Mouse (Mus musculus) MEL (cell line): Measurements from ENCODE around the gene Ddx58.

Experiments
- CHD2 ChIP-seq: IDR thresholded peaks from 2 replicates; pipeline ENCODE4 v1.6.1; 2011; ENCODE audit warnings: low read length, improper control_type of control experiment
- CTCF ChIP-seq, 3 experiments: IDR thresholded peaks in 2 of 3; conservative IDR thresholded peaks in 1 of 3; 2 replicates each; pipeline ENCODE4 v1.5.1; 2011 to 2012; ENCODE audit warnings: low read length in 3 of 3, low read depth in 2 of 3, mild to moderate bottlenecking in 2 of 3, improper control_type of control experiment in 1 of 3, inconsistent platforms in 1 of 3, mixed read lengths in 1 of 3, moderate library complexity in 1 of 3; ENCODE audit not compliant: control insufficient read depth in 1 of 3, insufficient read depth in 1 of 3, poor library complexity in 1 of 3, severe bottlenecking in 1 of 3
- GATA1 ChIP-seq: IDR thresholded peaks from 2 replicates; pipeline ENCODE4 v1.6.1; 2011; ENCODE audit warnings: low read depth, low read length, improper control_type of control experiment
- HCFC1 ChIP-seq: IDR thresholded peaks from 2 replicates; pipeline ENCODE4 v1.6.1; 2012; ENCODE audit warnings: low read depth, mild to moderate bottlenecking, inconsistent platforms, low read length, improper control_type of control experiment, moderate library complexity
- KAT2A ChIP-seq: conservative IDR thresholded peaks from 2 replicates; pipeline ENCODE4 v1.6.1; 2012; ENCODE audit warnings: low read depth, low read length, improper control_type of control experiment, inconsistent platforms
- POLR2A ChIP-seq, 2 experiments: IDR thresholded peaks; 2 replicates each; pipeline ENCODE4 v1.6.1; 2011 to 2012; ENCODE audit warnings: low read length in 2 of 2, mild to moderate bottlenecking in 2 of 2, control low read depth in 1 of 2, improper control_type of control experiment in 1 of 2, low read depth in 1 of 2, moderate library complexity in 1 of 2; ENCODE audit not compliant: control insufficient read depth in 1 of 2, insufficient read depth in 1 of 2, poor library complexity in 1 of 2
- POLR2AphosphoS5 ChIP-seq: IDR thresholded peaks from 2 replicates; pipeline ENCODE4 v1.6.1; 2012; ENCODE audit warnings: low read depth, borderline replicate concordance, mild to moderate bottlenecking, inconsistent platforms, low read length, moderate library complexity, mixed read lengths
- TBP ChIP-seq: IDR thresholded peaks from 2 replicates; pipeline ENCODE4 v1.8.0; 2011; ENCODE audit warnings: low read depth, low read length, improper control_type of control experiment
- TCF12 ChIP-seq: IDR thresholded peaks from 2 replicates; pipeline ENCODE4 v1.6.1; 2014; ENCODE audit warnings: low read depth, mild to moderate bottlenecking, inconsistent platforms, low read length, improper control_type of control experiment, moderate library complexity
- USF1 ChIP-seq: IDR thresholded peaks from 2 replicates; pipeline ENCODE4 v1.6.1; 2014; ENCODE audit warnings: low read depth, mild to moderate bottlenecking, inconsistent platforms, low read length, improper control_type of control experiment, moderate library complexity
- ZMIZ1 ChIP-seq: IDR thresholded peaks from 2 replicates; pipeline ENCODE4 v1.6.1; 2012; ENCODE audit warnings: low read depth, mild to moderate bottlenecking, inconsistent platforms, low read length, improper control_type of control experiment, moderate library complexity

GRCm38 (mm10) chr4:40158224-40158540 is 81.4 kb downstream of the Ddx58 start:
- TF ChIP-seq GATA1 (no peak), CHD2 (no peak), USF1 (no peak), POLR2A (IDR thresholded peaks at IDR 0.05; ENCODE audit: control insufficient read depth in 1 of 2, insufficient read depth in 1 of 2, low read depth in 1 of 2, low read length in 2 of 2, poor library complexity in 1 of 2) (no peak), TBP (no peak), POLR2AphosphoS5 (no peak), CTCF (IDR thresholded peaks at IDR 0.05 in 2 of 3, conservative IDR thresholded peaks at IDR 0.05 in 1 of 3; ENCODE audit: control insufficient read depth in 1 of 3, insufficient read depth in 1 of 3, low read depth in 2 of 3, low read length in 3 of 3, poor library complexity in 1 of 3, severe bottlenecking in 1 of 3) (no peak), ZMIZ1 (no peak), TCF12 (no peak), KAT2A (no peak), HCFC1 (no peak)
